Mouse (Mus musculus) neural tube, postnatal 0 days (tissue): Measurements from ENCODE around the gene Muc3a. TPM values are rescaled to one million over a fixed set of nuclear protein-coding genes. Genes with fewer than 3 reads are reported as not detected.

Experiments used
- polyA plus RNA-seq: library from polyadenylated mRNA; unstranded; fragments of >200 nt; fragmentation: Nextera tagmentation; extraction: Ambion mirVana; gene quantifications from 2 replicates; pipeline ENCODE4 v1.2.1, GENCODE M21; 2015

Muc3a gene
- polyA plus RNA-seq = 0.67 and 1.4 TPM in 2 replicates

GRCm38 (mm10) chr5:137212289-137212688 lies at the start of gene Muc3a:
TSS of gene Muc3a (minus strand) at chr5:137212389.

Other genes starting within 250 kb of the Muc3a start
- gene Cldn15, start 245.8 kb downstream of the Muc3a start, polyA plus RNA-seq = 0.10 and 0.17 TPM in 2 replicates
- 27.7 and 33.2 TPM in 2 replicates for gene Plod3, start 225.4 kb downstream of the Muc3a start, polyA plus RNA-seq
- gene Znhit1, start 224.4 kb downstream of the Muc3a start, polyA plus RNA-seq = 142 and 162 TPM in 2 replicates
- gene Vgf, start 186.0 kb downstream of the Muc3a start, polyA plus RNA-seq = 56.1 and 64.7 TPM in 2 replicates
- gene Ap1s1, start 166.3 kb downstream of the Muc3a start, polyA plus RNA-seq = 195 and 218 TPM in 2 replicates
- 0.08 and 0.20 TPM in 2 replicates for gene Serpine1, start 140.1 kb downstream of the Muc3a start, polyA plus RNA-seq
- 2.6 and 2.9 TPM in 2 replicates for gene Trim56, start 96.2 kb downstream of the Muc3a start, polyA plus RNA-seq
- gene Muc3, start 63.1 kb downstream of the Muc3a start, polyA plus RNA-seq = not detected in 2 replicates
- gene Ache, start 75.1 kb upstream of the Muc3a start, polyA plus RNA-seq = 188 and 212 TPM in 2 replicates
- 37.3 and 43.0 TPM in 2 replicates for gene Ufsp1, start 82.2 kb upstream of the Muc3a start, polyA plus RNA-seq
- 46.0 and 56.6 TPM in 2 replicates for gene Srrt, start 95.3 kb upstream of the Muc3a start, polyA plus RNA-seq
- 12.2 and 12.7 TPM in 2 replicates for gene Trip6, start 102.0 kb upstream of the Muc3a start, polyA plus RNA-seq
- 28.1 and 31.7 TPM in 2 replicates for gene Slc12a9, start 121.2 kb upstream of the Muc3a start, polyA plus RNA-seq
- 5.3 and 5.5 TPM in 2 replicates for gene Ephb4, start 137.7 kb upstream of the Muc3a start, polyA plus RNA-seq